Mouse (Mus musculus): ENCODE data around the gene Kcns1.

Gene Kcns1

GRCm38 (mm10) chr2:164123169-164123766 is 47.6 kb downstream of the Kcns1 start:
- DNase-seq (ENCODE audit: low spot score), result no peak

DNA sequence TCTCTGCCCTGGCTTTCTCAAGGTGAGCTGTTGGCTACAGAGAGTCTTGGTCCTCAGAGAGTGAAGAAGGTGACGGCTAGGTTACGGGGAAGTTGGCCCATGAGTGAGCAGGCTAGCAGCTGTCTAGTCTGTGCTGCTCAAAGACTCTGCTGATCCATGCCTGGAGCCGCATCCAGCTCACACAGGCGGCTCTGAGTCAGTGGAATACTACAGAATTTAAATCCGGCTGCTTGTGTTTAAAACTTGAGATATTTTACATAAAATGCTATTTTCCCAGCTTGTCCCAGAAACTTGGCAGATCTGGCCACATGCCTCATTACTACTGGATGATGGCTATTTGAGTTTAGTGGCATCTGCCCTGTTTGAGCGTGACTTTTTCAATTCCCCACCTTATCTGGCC is 51.4 kb downstream of the Kcns1 start:
- DNase-seq (ENCODE audit: low spot score), result no peak

DNA sequence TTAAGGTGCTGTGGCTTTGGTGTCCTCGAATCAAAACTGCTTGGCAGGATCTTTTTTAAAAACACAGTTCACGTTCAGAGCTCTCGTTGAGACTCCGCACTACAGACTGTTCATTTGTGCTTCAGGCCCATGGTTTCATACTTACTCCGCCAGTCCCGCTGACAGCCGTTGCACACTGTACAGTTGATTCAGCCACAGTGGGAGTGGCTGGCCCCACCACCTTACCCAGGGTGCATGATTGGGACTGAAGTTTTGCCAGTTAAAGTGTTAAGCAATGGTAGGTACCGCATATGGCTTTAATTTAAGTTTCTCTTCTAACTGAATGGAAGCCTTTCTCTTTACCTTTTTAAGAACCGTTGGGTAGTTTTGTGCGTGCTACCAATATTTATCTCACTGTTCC is 55.4 kb downstream of the Kcns1 start:
- DNase-seq (ENCODE audit: low spot score), result no peak

- DNase-seq (ENCODE audit: low spot score), result no peak
These were observed 56.9 kb downstream of the Kcns1 start for GRCm38 (mm10) chr2:164114051-164114450.
